Mouse (Mus musculus) heart, adult 2 months (tissue): Measurements from ENCODE around the gene Six3. TPM values are rescaled to one million over a fixed set of nuclear protein-coding genes. Genes with fewer than 3 reads are reported as not detected.

Experiments
- DNase-seq, 2 experiments: peaks; one replicate each; pipeline ENCODE4 v3.0.0; 2021
- H3K27ac ChIP-seq: fragments of 200-600 bp; 2 replicates; pipeline ENCODE4 v1.8.1; 2022
- H3K27me3 ChIP-seq: fragments of 200-500 bp; 2 replicates; pipeline ENCODE4 v1.6.1; 2012; ENCODE audit warnings: mild to moderate bottlenecking, low read length, inconsistent platforms, mixed read lengths; ENCODE audit not compliant: control insufficient read depth, insufficient read depth
- H3K36me3 ChIP-seq: fragments of 200-500 bp; 2 replicates; pipeline ENCODE4 v1.6.1; 2012; ENCODE audit warnings: low read length, inconsistent platforms; ENCODE audit not compliant: control insufficient read depth, insufficient read depth
- H3K4me1 ChIP-seq: fragments of 200-500 bp; 2 replicates; pipeline ENCODE4 v1.6.1; 2011; ENCODE audit warnings: low read length; ENCODE audit not compliant: control insufficient read depth, insufficient read depth
- H3K4me3 ChIP-seq: fragments of 200-600 bp; 2 replicates; pipeline ENCODE4 v1.8.1; 2022
- H3K79me2 ChIP-seq: fragments of 200-500 bp; replicated peaks from 2 replicates; pipeline ENCODE4 v1.6.1; 2012; ENCODE audit warnings: mild to moderate bottlenecking, inconsistent platforms, low read length, moderate library complexity, mixed read lengths; ENCODE audit not compliant: control insufficient read depth, insufficient read depth
- H3K9ac ChIP-seq: fragments of 200-500 bp; 2 replicates; pipeline ENCODE4 v1.6.1; 2012; ENCODE audit warnings: low read depth, mild to moderate bottlenecking, control low read depth, inconsistent platforms, low read length, mixed read lengths
- CTCF ChIP-seq: fragments of 200-600 bp; IDR thresholded peaks from 2 replicates; pipeline ENCODE4 v1.8.1; 2022; ENCODE audit warnings: antibody characterized with exemption, mild to moderate bottlenecking, moderate library complexity
- EP300 ChIP-seq: fragments of 200-500 bp; IDR thresholded peaks from 2 replicates; pipeline ENCODE4 v1.6.1; 2011; ENCODE audit warnings: low read depth, low read length, control low read depth; ENCODE audit not compliant: insufficient read depth
- POLR2A ChIP-seq: fragments of 200-500 bp; IDR thresholded peaks from 2 replicates; pipeline ENCODE4 v1.6.1; 2011; ENCODE audit warnings: mild to moderate bottlenecking, low read depth, low read length, control low read depth; ENCODE audit not compliant: insufficient read depth
- WGBS: fragments of 180-500 bp; shearing (Covaris S2); methylation state at CpG from one replicate; pipeline ENCODE4 v1.1.7; 2018; 5-methylcytosine and 5-hydroxymethylcytosine counted together
- intact Hi-C: fragments of 180-260 bp; cut with DNase I; formaldehyde crosslinking; loops from one replicate; pipeline ENCODE4 v1.15.1; 2025
- polyA plus RNA-seq: library from polyadenylated mRNA; depleted of rRNA; stranded (reverse); fragments of >200 nt; gene quantifications from 2 replicates; pipeline ENCODE4 v1.2.3, GENCODE M21; 2012; rRNA removed
- total RNA-seq, 2 experiments: library from RNA; stranded (reverse); gene quantifications; 2 replicates each; pipeline ENCODE4 v1.2.3; 2021

Six3 gene
- total and polyA plus RNA-seq, 3 experiments: 0.06 TPM; not detected in 2

- TF ChIP-seq POLR2A: no peak
- no peak for TF ChIP-seq EP300
- peak; percentile 74 for TF ChIP-seq CTCF
- Histone ChIP-seq H3K36me3 (no peaks in the 10 kb centered on the region), H3K9ac (no peak overlapping the region), H3K27ac (no peak overlapping the region), H3K4me1 (no peaks in the 10 kb centered on the region), H3K27me3 (peaks cover 6% of the 10 kb centered on the region; the same call in 1 of the 2 replicates), H3K4me3 (no peak overlapping the region), H3K79me2 (no peaks in the 10 kb centered on the region)
- peak in 1 of 2 experiments; percentile 59 for DNase-seq
- 6% methylated on average over 36 of the region's 36 CpGs for WGBS
- intact Hi-C loops: no loop called here
Observed at GRCm38 (mm10) chr17:85645718-85646665, 32.6 kb downstream of the Six3 start.

GRCm38 (mm10) chr17:85660016-85660415, 46.6 kb downstream of the Six3 start:
- Histone ChIP-seq H3K36me3 (no peaks in the 10 kb centered on the region), H3K27me3 (no peaks in the 10 kb centered on the region; the same call in 1 of the 2 replicates), H3K27ac (no peak overlapping the region), H3K4me1 (no peaks in the 10 kb centered on the region), H3K4me3 (no peak overlapping the region), H3K79me2 (no peaks in the 10 kb centered on the region), H3K9ac (no peak overlapping the region)
- no peak for DNase-seq
- intact Hi-C loops: no loop called here
- 43% methylated on average over 1 of the region's 1 CpGs for WGBS
- no peak for TF ChIP-seq CTCF
- no peak for TF ChIP-seq POLR2A
- no peak for TF ChIP-seq EP300

DNA sequence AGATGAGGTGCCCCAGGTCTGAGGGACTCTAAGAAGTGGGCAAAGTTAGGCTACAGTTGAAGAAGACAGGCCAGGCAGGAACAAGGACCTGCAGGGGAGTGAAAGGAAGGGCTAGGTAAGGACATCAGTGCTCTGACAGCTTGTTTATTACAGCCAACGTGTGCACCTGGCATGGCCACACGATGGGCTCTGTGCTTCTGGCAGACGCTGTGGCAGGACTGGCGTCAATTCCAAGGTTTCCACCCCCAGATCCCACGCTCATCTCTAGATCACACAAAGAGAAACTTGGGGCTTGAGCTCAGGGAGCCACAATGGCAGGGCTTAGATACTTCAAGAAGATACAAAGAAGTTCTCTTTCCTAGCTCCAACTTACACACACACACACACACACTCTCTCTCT, 48.1 kb downstream of the Six3 start:
- no peaks in the 10 kb centered on the region for H3K79me2 ChIP-seq
- no peak for TF ChIP-seq CTCF
- intact Hi-C loops: no loop called here
- 52% methylated on average over 5 of the region's 5 CpGs for WGBS
- H3K27me3 ChIP-seq: no peaks in the 10 kb centered on the region; the same call in 1 of the 2 replicates
- H3K4me1 ChIP-seq: no peaks in the 10 kb centered on the region
- H3K4me3 ChIP-seq: no peak overlapping the region
- no peaks in the 10 kb centered on the region for H3K36me3 ChIP-seq
- no peak overlapping the region for H3K9ac ChIP-seq
- no peak for DNase-seq
- H3K27ac ChIP-seq: no peak overlapping the region

DNA sequence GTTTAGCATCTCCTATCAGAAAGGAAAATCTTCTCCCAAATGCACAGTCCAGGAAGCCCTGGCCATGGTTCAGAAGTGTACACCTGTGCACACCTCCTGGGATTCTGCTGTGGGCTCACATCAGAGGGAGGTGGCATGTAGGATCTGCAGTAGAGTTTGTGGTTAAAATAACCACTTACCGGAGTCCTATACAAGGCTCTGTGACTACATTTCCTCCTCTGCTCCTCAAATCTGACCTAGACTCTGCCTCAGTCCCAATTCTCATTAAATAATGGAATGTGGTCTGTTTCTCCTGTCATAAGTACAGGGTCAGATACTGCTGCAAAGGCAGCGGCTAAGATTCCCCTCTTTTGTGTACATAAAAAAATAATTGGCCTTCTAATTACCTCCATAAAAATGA, 50.8 kb downstream of the Six3 start:
- Histone ChIP-seq H3K9ac (no peak overlapping the region), H3K36me3 (no peaks in the 10 kb centered on the region), H3K27ac (no peak overlapping the region), H3K4me1 (no peaks in the 10 kb centered on the region), H3K4me3 (no peak overlapping the region), H3K27me3 (no peaks in the 10 kb centered on the region; the same call in 1 of the 2 replicates), H3K79me2 (no peaks in the 10 kb centered on the region)
- no peak for DNase-seq
- WGBS: 29% methylated on average over 2 of the region's 2 CpGs
- intact Hi-C loops: no loop called here
- TF ChIP-seq EP300: no peak
- no peak for TF ChIP-seq CTCF

GRCm38 (mm10) chr17:85664618-85665320, 51.4 kb downstream of the Six3 start:
- Histone ChIP-seq H3K27me3 (no peaks in the 10 kb centered on the region; the same call in 1 of the 2 replicates), H3K4me1 (no peaks in the 10 kb centered on the region), H3K27ac (no peak overlapping the region), H3K9ac (no peak overlapping the region), H3K36me3 (no peaks in the 10 kb centered on the region), H3K79me2 (no peaks in the 10 kb centered on the region), H3K4me3 (no peak overlapping the region)
- DNase-seq: peak; percentile 49 to 65
- TF ChIP-seq EP300: no peak
- TF ChIP-seq CTCF: peak; percentile 82
- 3% methylated on average over 20 of the region's 20 CpGs for WGBS
- intact Hi-C loops: loop anchor here (1.0 kb wide), 1 partner anchor 399 kb away; no protein-coding TSS in a partner anchor

Other genes with a start within 250 kb of the Six3 start
- gene Six2, start 74.7 kb downstream of the Six3 start, total RNA-seq: under 1 TPM in 1 of 2 experiments, not detected in 1; 0.43 TPM
- 0.18 and 0.35 TPM in 2 replicates for gene Six2, start 74.7 kb downstream of the Six3 start, polyA plus RNA-seq